Mouse (Mus musculus) embryonic facial prominence, embryonic 15.5 days (tissue): ENCODE data around the gene Palld. TPM values are rescaled to one million over a fixed set of nuclear protein-coding genes. Genes with fewer than 3 reads are reported as not detected.

Experiments
- ATAC-seq: fragments of 200-750 bp; cut with Nextera tagmentation; 2 replicates; pipeline ENCODE4 v1.8.0; 2017; ENCODE audit warnings: low read depth, moderate TSS enrichment; ENCODE audit not compliant: insufficient number of reproducible peaks, low FRiP score, low TSS enrichment
- H3K27ac ChIP-seq: fragments of 300-500 bp; sonication (generic); replicated peaks from 2 replicates; pipeline ENCODE4 v1.5.1; 2015; ENCODE audit warnings: mild to moderate bottlenecking, inconsistent platforms
- H3K27me3 ChIP-seq: fragments of 300-500 bp; sonication (generic); 2 replicates; pipeline ENCODE4 v1.6.1; 2015; ENCODE audit warnings: inconsistent platforms
- H3K36me3 ChIP-seq: fragments of 300-500 bp; sonication (generic); 2 replicates; pipeline ENCODE4 v1.6.1; 2015; ENCODE audit warnings: mild to moderate bottlenecking, inconsistent platforms
- H3K4me1 ChIP-seq: fragments of 300-500 bp; sonication (generic); 2 replicates; pipeline ENCODE4 v1.6.1; 2015; ENCODE audit warnings: inconsistent platforms
- H3K4me2 ChIP-seq: fragments of 300-500 bp; sonication (generic); replicated peaks from 2 replicates; pipeline ENCODE4 v1.6.1; 2015; ENCODE audit warnings: mild to moderate bottlenecking, inconsistent platforms
- H3K4me3 ChIP-seq: fragments of 300-500 bp; sonication (generic); replicated peaks from 2 replicates; pipeline ENCODE4 v1.5.1; 2015; ENCODE audit warnings: mild to moderate bottlenecking, inconsistent platforms
- H3K9ac ChIP-seq: fragments of 300-500 bp; sonication (generic); 2 replicates; pipeline ENCODE4 v1.6.1; 2015; ENCODE audit warnings: inconsistent platforms
- H3K9me3 ChIP-seq: fragments of 300-500 bp; sonication (generic); replicated peaks from 2 replicates; pipeline ENCODE4 v1.6.1; 2016; ENCODE audit warnings: inconsistent platforms
- WGBS: fragments of 180-500 bp; shearing (Covaris S2); methylation state at CpG from one replicate; pipeline ENCODE4 v1.1.7; 2015; 5-methylcytosine and 5-hydroxymethylcytosine counted together
- polyA plus RNA-seq: library from polyadenylated mRNA; unstranded; fragments of >200 nt; fragmentation: Nextera tagmentation; extraction: Ambion mirVana; gene quantifications from 2 replicates; pipeline ENCODE4 v1.2.1, GENCODE M21; 2015

The Palld gene
- polyA plus RNA-seq, 1 experiment from 2014 or later = 141 TPM

GRCm38 (mm10) chr8:61584714-61585383, 317.6 kb downstream of the Palld start:
- H3K27me3 ChIP-seq = no peaks in the 10 kb centered on the region
- no peak overlapping the region for H3K4me3 ChIP-seq
- ATAC-seq = no peak
- no peaks in the 10 kb centered on the region for H3K9me3 ChIP-seq
- WGBS = 67% methylated on average over 5 of the region's 5 CpGs
- peaks cover 27% of the 10 kb centered on the region for H3K4me1 ChIP-seq
- H3K4me2 ChIP-seq = no peak overlapping the region
- H3K27ac ChIP-seq = no peak overlapping the region
- no peak overlapping the region for H3K9ac ChIP-seq
- no peaks in the 10 kb centered on the region for H3K36me3 ChIP-seq

GRCm38 (mm10) chr8:61582547-61582946, 319.9 kb downstream of the Palld start:
- no peaks in the 10 kb centered on the region for H3K36me3 ChIP-seq
- no peaks in the 10 kb centered on the region for H3K27me3 ChIP-seq
- no peak for ATAC-seq
- no peaks in the 10 kb centered on the region for H3K9me3 ChIP-seq
- 59% methylated on average over 8 of the region's 8 CpGs for WGBS
- H3K4me1 ChIP-seq = peaks cover 17% of the 10 kb centered on the region
- no peak overlapping the region for H3K4me2 ChIP-seq
- 0 out of 2 replicates have a peak overlapping the region, but pooled peaks have one; percentile 13 for H3K27ac ChIP-seq
- no peak overlapping the region for H3K4me3 ChIP-seq
- H3K9ac ChIP-seq = no peak overlapping the region

- 77% methylated on average over 5 of the region's 5 CpGs for WGBS
- Histone ChIP-seq H3K4me3 (no peak overlapping the region), H3K9me3 (no peaks in the 10 kb centered on the region), H3K4me2 (no peak overlapping the region), H3K27ac (no peak overlapping the region), H3K27me3 (no peaks in the 10 kb centered on the region), H3K4me1 (peaks cover 17% of the 10 kb centered on the region), H3K36me3 (no peaks in the 10 kb centered on the region), H3K9ac (no peak overlapping the region)
- ATAC-seq = no peak
Observed at GRCm38 (mm10) chr8:61581259-61581658, 321.2 kb downstream of the Palld start.

GRCm38 (mm10) chr8:61579831-61580230, 322.7 kb downstream of the Palld start:
- H3K4me2 ChIP-seq = no peak overlapping the region
- H3K9ac ChIP-seq = no peak overlapping the region
- no peaks in the 10 kb centered on the region for H3K9me3 ChIP-seq
- no peak overlapping the region for H3K27ac ChIP-seq
- ATAC-seq = no peak
- H3K27me3 ChIP-seq = no peaks in the 10 kb centered on the region
- peaks cover 17% of the 10 kb centered on the region for H3K4me1 ChIP-seq
- H3K4me3 ChIP-seq = no peak overlapping the region
- 34% methylated on average over 4 of the region's 4 CpGs for WGBS
- H3K36me3 ChIP-seq = no peaks in the 10 kb centered on the region

GRCm38 (mm10) chr8:61578754-61579153, 323.7 kb downstream of the Palld start:
- Histone ChIP-seq H3K9me3 (no peaks in the 10 kb centered on the region), H3K4me1 (peaks cover 20% of the 10 kb centered on the region), H3K9ac (no peak overlapping the region), H3K27ac (no peak overlapping the region), H3K4me3 (no peak overlapping the region), H3K27me3 (no peaks in the 10 kb centered on the region), H3K36me3 (no peaks in the 10 kb centered on the region), H3K4me2 (no peak overlapping the region)
- WGBS = 73% methylated on average over 6 of the region's 6 CpGs
- no peak for ATAC-seq

GRCm38 (mm10) chr8:61575096-61575653, 327.3 kb downstream of the Palld start:
- no peak for ATAC-seq
- Histone ChIP-seq H3K4me1 (peaks cover 20% of the 10 kb centered on the region), H3K9ac (no peak overlapping the region), H3K27me3 (no peaks in the 10 kb centered on the region), H3K27ac (0 out of 2 replicates have a peak overlapping the region, but pooled peaks have one; percentile 31), H3K9me3 (no peaks in the 10 kb centered on the region), H3K4me3 (no peak overlapping the region), H3K4me2 (no peak overlapping the region), H3K36me3 (no peaks in the 10 kb centered on the region)
- 46% methylated on average over 4 of the region's 4 CpGs for WGBS

- WGBS = 80% methylated on average over 7 of the region's 7 CpGs
- no peak for ATAC-seq
Observed at GRCm38 (mm10) chr8:61574526-61574925, 328.0 kb downstream of the Palld start.

GRCm38 (mm10) chr8:61573179-61573937, 329.1 kb downstream of the Palld start:
- no peaks in the 10 kb centered on the region for H3K36me3 ChIP-seq
- H3K27ac ChIP-seq = peak overlapping the region; percentile 5; the same call in 1 of the 2 replicates
- no peaks in the 10 kb centered on the region for H3K9me3 ChIP-seq
- 58% methylated on average over 8 of the region's 8 CpGs for WGBS
- no peak for ATAC-seq
- H3K4me2 ChIP-seq = no peak overlapping the region
- H3K9ac ChIP-seq = no peak overlapping the region
- H3K4me3 ChIP-seq = no peak overlapping the region
- H3K4me1 ChIP-seq = peaks cover 22% of the 10 kb centered on the region
- H3K27me3 ChIP-seq = no peaks in the 10 kb centered on the region

More at GRCm38 (mm10) chr8:61574526-61574925, 328.0 kb downstream of the Palld start:
- Histone ChIP-seq H3K27me3 (no peaks in the 10 kb centered on the region), H3K4me1 (peaks cover 20% of the 10 kb centered on the region), H3K9me3 (no peaks in the 10 kb centered on the region), H3K4me2 (no peak overlapping the region), H3K9ac (no peak overlapping the region), H3K27ac (no peak overlapping the region), H3K36me3 (no peaks in the 10 kb centered on the region), H3K4me3 (no peak overlapping the region)

- Histone ChIP-seq H3K27me3 (no peaks in the 10 kb centered on the region), H3K27ac (no peak overlapping the region), H3K4me2 (no peak overlapping the region), H3K36me3 (no peaks in the 10 kb centered on the region), H3K4me3 (no peak overlapping the region), H3K9me3 (no peaks in the 10 kb centered on the region), H3K9ac (no peak overlapping the region), H3K4me1 (peaks cover 22% of the 10 kb centered on the region)
- no peak for ATAC-seq
- WGBS = 86% methylated on average over 6 of the region's 6 CpGs
Observed at GRCm38 (mm10) chr8:61572697-61573096, 329.8 kb downstream of the Palld start.

GRCm38 (mm10) chr8:61570637-61571036, 331.9 kb downstream of the Palld start:
- Histone ChIP-seq H3K27me3 (no peaks in the 10 kb centered on the region), H3K36me3 (no peaks in the 10 kb centered on the region), H3K27ac (peak overlapping the region; percentile 81; the same call in 1 of the 2 replicates), H3K4me2 (no peak overlapping the region), H3K9ac (no peak overlapping the region), H3K4me3 (no peak overlapping the region), H3K4me1 (peaks cover 22% of the 10 kb centered on the region), H3K9me3 (no peaks in the 10 kb centered on the region)
- no peak for ATAC-seq
- WGBS = 94% methylated on average over 2 of the region's 2 CpGs

- Histone ChIP-seq H3K4me2 (no peak overlapping the region), H3K27me3 (no peaks in the 10 kb centered on the region), H3K4me1 (peaks cover 22% of the 10 kb centered on the region), H3K36me3 (no peaks in the 10 kb centered on the region), H3K4me3 (no peak overlapping the region), H3K9ac (no peak overlapping the region), H3K27ac (peak overlapping the region; percentile 81), H3K9me3 (no peaks in the 10 kb centered on the region)
- no peak for ATAC-seq
- 21% methylated on average over 4 of the region's 4 CpGs for WGBS
Observed at GRCm38 (mm10) chr8:61569721-61570120, 332.8 kb downstream of the Palld start.
